Mouse (Mus musculus) heart, postnatal 14 days (tissue): ENCODE results near the gene Ppp1r12b. TPM values are rescaled to one million over a fixed set of nuclear protein-coding genes. Genes with fewer than 3 reads are reported as not detected.
A peak's percentile ranks its signal among the peaks of the same experiment; 100 is the strongest.

Source experiments
- DNase-seq, 2 experiments: peaks; one replicate each; pipeline ENCODE4 v3.0.0; 2021 to 2022
- intact Hi-C: fragments of 180-260 bp; cut with DNase I; formaldehyde crosslinking; loops from one replicate; pipeline ENCODE4 v1.15.1; 2025
- total RNA-seq, 2 experiments: library from RNA; stranded (reverse); gene quantifications; 2 replicates each; pipeline ENCODE4 v1.2.3; 2021

The Ppp1r12b gene
- total RNA-seq, 2 experiments from 2014 or later, result 140 to 142 TPM

- intact Hi-C loops, result no loop called here
- no peak for DNase-seq
These were observed 8.2 kb downstream of the Ppp1r12b start for GRCm38 (mm10) chr1:134947590-134947989.

- no peak for DNase-seq
- intact Hi-C loops, result no loop called here
These were observed 12.8 kb downstream of the Ppp1r12b start for GRCm38 (mm10) chr1:134942898-134943297.

GRCm38 (mm10) chr1:134940863-134941262 lies 14.9 kb downstream of the Ppp1r12b start:
- intact Hi-C loops, result no loop called here
- no peak for DNase-seq

- intact Hi-C loops, result loop anchor here (5.0 kb wide), 1 partner anchor 41 kb away; no protein-coding TSS in a partner anchor
- no peak for DNase-seq
These were observed 17.5 kb downstream of the Ppp1r12b start for GRCm38 (mm10) chr1:134938233-134938632.

- peak in 1 of 2 experiments; percentile 35 for DNase-seq
- intact Hi-C loops, result loop anchor here (5.0 kb wide), 1 partner anchor 39 kb away; no protein-coding TSS in a partner anchor
These were observed 19.4 kb downstream of the Ppp1r12b start for GRCm38 (mm10) chr1:134936335-134936734.

- no peak for DNase-seq
- intact Hi-C loops, result no loop called here
These were observed 23.3 kb downstream of the Ppp1r12b start for GRCm38 (mm10) chr1:134932431-134932830.

GRCm38 (mm10) chr1:134919010-134919409 lies 36.7 kb downstream of the Ppp1r12b start:
- no peak for DNase-seq
- intact Hi-C loops, result no loop called here

GRCm38 (mm10) chr1:134915421-134915820 lies 40.3 kb downstream of the Ppp1r12b start:
- intact Hi-C loops, result no loop called here
- no peak for DNase-seq

GRCm38 (mm10) chr1:134913535-134913934 lies 42.2 kb downstream of the Ppp1r12b start:
- intact Hi-C loops, result no loop called here
- DNase-seq, result peak; percentile 39

GRCm38 (mm10) chr1:134911892-134912291 lies 43.9 kb downstream of the Ppp1r12b start:
- intact Hi-C loops, result no loop called here
- peak in 1 of 2 experiments; percentile 20 for DNase-seq

- intact Hi-C loops, result no loop called here
- peak; percentile 42 to 63 for DNase-seq
These were observed 45.7 kb downstream of the Ppp1r12b start for GRCm38 (mm10) chr1:134910037-134910436.

GRCm38 (mm10) chr1:134909442-134909841 lies 46.3 kb downstream of the Ppp1r12b start:
- intact Hi-C loops, result no loop called here
- DNase-seq, result peak; percentile 23 to 31

GRCm38 (mm10) chr1:134902051-134902619 lies 53.6 kb downstream of the Ppp1r12b start:
- no peak for DNase-seq
- intact Hi-C loops, result no loop called here

- no peak for DNase-seq
- intact Hi-C loops, result loop anchor here (5.0 kb wide), 1 partner anchor 41 kb away; no protein-coding TSS in a partner anchor
These were observed 59.7 kb downstream of the Ppp1r12b start for GRCm38 (mm10) chr1:134896008-134896407.

GRCm38 (mm10) chr1:134894803-134895202 lies 60.9 kb downstream of the Ppp1r12b start:
- no peak for DNase-seq
- intact Hi-C loops, result loop anchor here (5.0 kb wide), 1 partner anchor 42 kb away; no protein-coding TSS in a partner anchor

- intact Hi-C loops, result no loop called here
These were observed 63.8 kb downstream of the Ppp1r12b start for GRCm38 (mm10) chr1:134891916-134892315.

GRCm38 (mm10) chr1:134889629-134890028 lies 66.1 kb downstream of the Ppp1r12b start:
- DNase-seq, result no peak
- intact Hi-C loops, result no loop called here

More at GRCm38 (mm10) chr1:134891916-134892315, 63.8 kb downstream of the Ppp1r12b start:
- peak; percentile 30 to 53 for DNase-seq

- no peak for DNase-seq
- intact Hi-C loops, result no loop called here
These were observed 79.9 kb downstream of the Ppp1r12b start for GRCm38 (mm10) chr1:134875800-134876199.

- DNase-seq, result no peak
- intact Hi-C loops, result no loop called here
These were observed 83.1 kb downstream of the Ppp1r12b start for GRCm38 (mm10) chr1:134872678-134873077.

- intact Hi-C loops, result no loop called here
- DNase-seq, result no peak
These were observed 89.3 kb downstream of the Ppp1r12b start for GRCm38 (mm10) chr1:134866426-134866825.

GRCm38 (mm10) chr1:134865552-134865951 lies 90.2 kb downstream of the Ppp1r12b start:
- no peak for DNase-seq
- intact Hi-C loops, result no loop called here

GRCm38 (mm10) chr1:134860538-134860937 lies 95.2 kb downstream of the Ppp1r12b start:
- no peak for DNase-seq
- intact Hi-C loops, result no loop called here
